Mouse (Mus musculus) MEL (cell line): ENCODE measurements at regions not wholly inside any gene's neighbourhood (a gene's known extent, or its start where the extent isn't known, plus 50 kb on each side); places are given as distances from the start of the nearest gene placed in this dataset.

Experiments
- CTCF ChIP-seq, 3 experiments: IDR thresholded peaks in 2 of 3; conservative IDR thresholded peaks in 1 of 3; 2 replicates each; pipeline ENCODE4 v1.5.1; 2011 to 2012; ENCODE audit warnings: low read length in 3 of 3, low read depth in 2 of 3, mild to moderate bottlenecking in 2 of 3, improper control_type of control experiment in 1 of 3, inconsistent platforms in 1 of 3, mixed read lengths in 1 of 3, moderate library complexity in 1 of 3; ENCODE audit not compliant: control insufficient read depth in 1 of 3, insufficient read depth in 1 of 3, poor library complexity in 1 of 3, severe bottlenecking in 1 of 3
- HCFC1 ChIP-seq: IDR thresholded peaks from 2 replicates; pipeline ENCODE4 v1.6.1; 2012; ENCODE audit warnings: low read depth, mild to moderate bottlenecking, inconsistent platforms, low read length, improper control_type of control experiment, moderate library complexity
- MAX ChIP-seq: IDR thresholded peaks from 2 replicates; pipeline ENCODE4 v1.6.1; 2011; ENCODE audit warnings: low read length, improper control_type of control experiment
- POLR2A ChIP-seq, 2 experiments: IDR thresholded peaks; 2 replicates each; pipeline ENCODE4 v1.6.1; 2011 to 2012; ENCODE audit warnings: low read length in 2 of 2, mild to moderate bottlenecking in 2 of 2, control low read depth in 1 of 2, improper control_type of control experiment in 1 of 2, low read depth in 1 of 2, moderate library complexity in 1 of 2; ENCODE audit not compliant: control insufficient read depth in 1 of 2, insufficient read depth in 1 of 2, poor library complexity in 1 of 2
- POLR2AphosphoS2 ChIP-seq: IDR thresholded peaks from 2 replicates; pipeline ENCODE4 v1.6.1; 2011; ENCODE audit warnings: low read length, improper control_type of control experiment
- ZMIZ1 ChIP-seq: IDR thresholded peaks from 2 replicates; pipeline ENCODE4 v1.6.1; 2012; ENCODE audit warnings: low read depth, mild to moderate bottlenecking, inconsistent platforms, low read length, improper control_type of control experiment, moderate library complexity

DNA sequence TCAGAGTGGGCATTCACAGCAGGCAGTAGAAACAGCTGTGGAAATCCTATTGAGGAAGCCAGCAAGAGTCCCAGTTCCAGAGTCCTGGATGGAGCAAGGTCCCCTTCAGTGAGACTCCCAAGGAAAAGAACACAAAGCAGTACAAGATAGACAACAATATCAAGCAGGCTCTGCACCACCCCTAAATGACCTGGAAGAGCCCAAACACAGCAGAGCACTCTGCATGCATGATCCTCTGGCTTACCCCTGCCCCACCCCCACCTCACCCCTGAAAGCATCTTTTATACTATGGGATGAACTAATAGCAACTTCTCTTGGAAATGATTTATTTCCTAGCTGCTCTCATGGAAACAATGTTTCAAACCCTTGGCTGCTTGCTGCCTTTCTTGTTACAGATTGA lies 132.3 kb downstream of the Cxxc4 start:
- no peak for TF ChIP-seq HCFC1
- TF ChIP-seq POLR2A (IDR thresholded peaks at IDR 0.05; ENCODE audit: control insufficient read depth in 1 of 2, insufficient read depth in 1 of 2, low read depth in 1 of 2, low read length in 2 of 2, poor library complexity in 1 of 2), result no peak
- no peak for TF ChIP-seq POLR2AphosphoS2
- no peak for TF ChIP-seq ZMIZ1
- no peak for TF ChIP-seq CTCF (IDR thresholded peaks at IDR 0.05 in 2 of 3, conservative IDR thresholded peaks at IDR 0.05 in 1 of 3; ENCODE audit: control insufficient read depth in 1 of 3, insufficient read depth in 1 of 3, low read depth in 2 of 3, low read length in 3 of 3, poor library complexity in 1 of 3, severe bottlenecking in 1 of 3)
- no peak for TF ChIP-seq MAX
